Mouse (Mus musculus): ENCODE results near the gene Usp48.
"Not testable (repeated sequence)": the region's sequence is repeated elsewhere in the genome, so short reads cannot be mapped to it uniquely, and the experiment has no call there.

The Usp48 gene

GRCm38 (mm10) chr4:137593601-137594495, at the start of gene Usp48:
Usp48 (plus strand) TSS chr4:137593755.
- peak; percentile 99 for DNase-seq (ENCODE audit: low read depth, low spot score)

GRCm38 (mm10) chr4:137545568-137545967, 48.0 kb upstream of the Usp48 start:
- no peak for DNase-seq (ENCODE audit: low read depth, low spot score)

- peak; percentile 41 for DNase-seq (ENCODE audit: low read depth, low spot score)
Observed at GRCm38 (mm10) chr4:137546003-137546525, 47.5 kb upstream of the Usp48 start.

GRCm38 (mm10) chr4:137553466-137553865, 40.1 kb upstream of the Usp48 start:
- DNase-seq (ENCODE audit: low read depth, low spot score): no peak

GRCm38 (mm10) chr4:137556673-137557210, 36.8 kb upstream of the Usp48 start:
- DNase-seq (ENCODE audit: low read depth, low spot score): no peak

GRCm38 (mm10) chr4:137569873-137570272, 23.7 kb upstream of the Usp48 start:
- no peak for DNase-seq (ENCODE audit: low read depth, low spot score)

GRCm38 (mm10) chr4:137574469-137574868, 19.1 kb upstream of the Usp48 start, which contains the start of gene Ldlrad2:
Ldlrad2 (minus strand) TSS chr4:137574569.
- DNase-seq (ENCODE audit: low read depth, low spot score): no peak

- DNase-seq (ENCODE audit: low read depth, low spot score): no peak
Observed at GRCm38 (mm10) chr4:137577486-137577885, 16.1 kb upstream of the Usp48 start.

- DNase-seq (ENCODE audit: low read depth, low spot score): no peak
Observed at GRCm38 (mm10) chr4:137578181-137578845, 15.2 kb upstream of the Usp48 start.

GRCm38 (mm10) chr4:137579789-137580188, 13.8 kb upstream of the Usp48 start:
- no peak for DNase-seq (ENCODE audit: low read depth, low spot score)

- no peak for DNase-seq (ENCODE audit: low read depth, low spot score)
Observed at GRCm38 (mm10) chr4:137580299-137580698, 13.3 kb upstream of the Usp48 start.

- no peak for DNase-seq (ENCODE audit: low read depth, low spot score)
Observed at GRCm38 (mm10) chr4:137581815-137582214, 11.7 kb upstream of the Usp48 start.

- not testable (repeated sequence) for DNase-seq (ENCODE audit: low read depth, low spot score)
Observed at GRCm38 (mm10) chr4:137589095-137589494, 4.5 kb upstream of the Usp48 start.

- DNase-seq (ENCODE audit: low read depth, low spot score): no peak
Observed at GRCm38 (mm10) chr4:137589586-137589985, 4.0 kb upstream of the Usp48 start.

GRCm38 (mm10) chr4:137590961-137591360, 2.6 kb upstream of the Usp48 start:
- DNase-seq (ENCODE audit: low read depth, low spot score): peak; percentile 61

GRCm38 (mm10) chr4:137594496-137595270, 1.1 kb downstream of the Usp48 start:
- peak; percentile 27 for DNase-seq (ENCODE audit: low read depth, low spot score)

- no peak for DNase-seq (ENCODE audit: low read depth, low spot score)
Observed at GRCm38 (mm10) chr4:137597098-137597630, 3.6 kb downstream of the Usp48 start.

- DNase-seq (ENCODE audit: low read depth, low spot score): no peak
Observed at GRCm38 (mm10) chr4:137598577-137598976, 5.0 kb downstream of the Usp48 start.

- DNase-seq (ENCODE audit: low read depth, low spot score): no peak
Observed at GRCm38 (mm10) chr4:137603449-137604171, 10.1 kb downstream of the Usp48 start.

- DNase-seq (ENCODE audit: low read depth, low spot score): no peak
Observed at GRCm38 (mm10) chr4:137607023-137607422, 13.5 kb downstream of the Usp48 start.
